Mouse (Mus musculus) subcutaneous adipose tissue, adult 2 months (tissue): ENCODE measurements around the gene Eci1. TPM values are rescaled to one million over a fixed set of nuclear protein-coding genes. Genes with fewer than 3 reads are reported as not detected.

Experiments used
- polyA plus RNA-seq: library from polyadenylated mRNA; depleted of rRNA; stranded (reverse); fragments of >200 nt; gene quantifications from 2 replicates; pipeline ENCODE4 v1.2.3, GENCODE M21; 2012; ENCODE audit warnings: low replicate concordance; rRNA removed

Eci1 gene
- 161 and 217 TPM in 2 replicates for polyA plus RNA-seq

DNA sequence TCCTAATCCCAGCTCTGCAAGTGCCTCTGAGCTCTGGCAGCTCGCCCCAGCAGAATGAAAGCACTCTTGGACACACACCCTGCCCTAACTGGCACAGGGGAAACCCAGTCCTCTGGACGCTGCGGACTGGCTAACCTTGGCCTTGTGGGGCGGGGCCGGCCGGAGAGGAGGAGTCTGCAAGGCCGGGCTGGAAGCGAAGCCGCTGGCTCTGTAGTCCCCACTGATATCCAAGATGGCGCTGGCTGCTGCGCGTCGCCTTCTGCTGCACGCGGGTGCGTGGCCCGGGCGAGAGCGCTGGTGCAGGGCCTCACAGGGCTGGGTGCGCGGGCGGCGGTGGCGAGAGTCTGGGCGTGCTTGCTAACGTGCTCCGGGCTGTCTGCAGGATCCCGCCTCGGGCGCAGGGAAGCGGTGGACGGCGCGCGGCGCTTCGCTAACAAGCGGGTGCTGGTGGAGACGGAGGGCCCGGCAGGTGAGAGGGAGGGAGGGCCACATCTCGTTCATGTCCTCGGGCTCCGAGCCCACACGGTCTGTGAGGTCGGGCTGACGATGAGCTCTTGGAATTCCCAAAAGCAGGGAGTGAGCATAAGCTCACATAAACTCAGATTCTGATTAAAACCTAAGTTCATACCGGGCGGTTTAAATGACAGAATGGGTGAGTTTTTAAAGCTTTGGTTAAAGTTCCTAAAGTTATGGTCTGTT lies at the start of gene Eci1:
Gene Eci1, plus strand, starts transcription at position 171 of the 699 bp plus-strand sequence.

DNA sequence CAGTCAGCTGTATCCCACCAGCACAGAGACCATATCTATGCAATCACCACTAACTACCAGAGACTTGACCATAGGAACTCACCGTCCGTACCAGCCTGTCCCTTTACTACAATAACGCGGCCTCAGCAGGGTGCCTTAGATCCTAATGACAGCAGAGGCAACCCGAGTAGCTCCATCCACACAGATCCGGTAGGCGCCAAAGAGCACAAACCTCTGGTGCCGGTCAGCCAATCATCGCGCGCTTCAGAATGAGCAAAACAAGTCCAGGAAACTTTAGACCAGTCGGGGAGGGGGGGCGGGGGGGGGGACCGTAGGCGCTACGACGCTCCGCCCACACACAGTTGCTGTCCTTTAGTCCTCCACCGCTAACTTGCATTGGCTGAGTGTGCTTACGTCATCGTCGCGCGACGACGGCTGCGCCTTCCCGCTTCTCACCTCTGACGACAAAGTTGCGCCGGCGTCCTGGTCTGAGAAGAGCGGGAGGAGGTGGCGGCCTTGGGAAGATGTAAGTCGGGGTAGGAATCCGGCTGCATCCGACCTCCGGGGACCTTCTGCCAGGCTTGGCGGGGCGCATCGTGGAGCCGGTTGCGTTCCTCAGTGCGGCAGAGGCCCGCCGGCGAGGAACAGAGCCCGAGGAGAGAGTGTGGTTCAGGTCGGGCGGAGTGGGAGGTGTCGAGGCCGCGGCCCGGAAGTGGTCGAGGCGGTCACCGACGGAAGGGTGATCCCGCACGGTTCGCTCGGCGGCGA lies 12.0 kb upstream of the Eci1 start, which contains the start of gene Rnps1:
Gene Rnps1, plus strand, starts transcription at position 336 of the 747 bp plus-strand sequence.

DNA sequence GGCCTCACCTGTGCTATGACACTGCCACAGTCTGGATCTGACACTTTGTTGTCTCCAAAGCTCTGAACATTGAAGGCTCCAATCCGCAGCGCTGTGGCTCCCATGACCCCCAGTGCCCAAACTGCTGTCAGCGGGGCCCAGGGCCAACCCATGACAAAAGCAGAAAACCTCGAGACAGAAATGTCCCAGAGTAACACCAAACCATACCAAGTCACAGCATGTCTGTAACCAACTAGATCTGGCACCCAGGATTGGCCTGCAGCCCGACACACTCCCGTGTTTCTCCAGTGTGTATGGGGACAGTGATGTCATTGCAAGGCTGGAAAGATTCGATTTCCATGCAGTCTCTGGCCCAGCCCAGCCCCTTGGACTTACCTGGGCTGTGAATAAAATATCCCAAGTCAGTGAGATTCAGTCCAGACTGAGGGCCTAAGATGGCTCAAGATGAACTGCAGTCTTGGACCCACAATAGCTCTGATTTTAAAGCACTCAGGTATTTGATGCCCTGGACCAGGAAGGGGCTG lies 16.3 kb downstream of the Eci1 start, which contains the start of gene Dnase1l2:
Gene Dnase1l2, minus strand, starts transcription at position 474 of the 524 bp plus-strand sequence.

DNA sequence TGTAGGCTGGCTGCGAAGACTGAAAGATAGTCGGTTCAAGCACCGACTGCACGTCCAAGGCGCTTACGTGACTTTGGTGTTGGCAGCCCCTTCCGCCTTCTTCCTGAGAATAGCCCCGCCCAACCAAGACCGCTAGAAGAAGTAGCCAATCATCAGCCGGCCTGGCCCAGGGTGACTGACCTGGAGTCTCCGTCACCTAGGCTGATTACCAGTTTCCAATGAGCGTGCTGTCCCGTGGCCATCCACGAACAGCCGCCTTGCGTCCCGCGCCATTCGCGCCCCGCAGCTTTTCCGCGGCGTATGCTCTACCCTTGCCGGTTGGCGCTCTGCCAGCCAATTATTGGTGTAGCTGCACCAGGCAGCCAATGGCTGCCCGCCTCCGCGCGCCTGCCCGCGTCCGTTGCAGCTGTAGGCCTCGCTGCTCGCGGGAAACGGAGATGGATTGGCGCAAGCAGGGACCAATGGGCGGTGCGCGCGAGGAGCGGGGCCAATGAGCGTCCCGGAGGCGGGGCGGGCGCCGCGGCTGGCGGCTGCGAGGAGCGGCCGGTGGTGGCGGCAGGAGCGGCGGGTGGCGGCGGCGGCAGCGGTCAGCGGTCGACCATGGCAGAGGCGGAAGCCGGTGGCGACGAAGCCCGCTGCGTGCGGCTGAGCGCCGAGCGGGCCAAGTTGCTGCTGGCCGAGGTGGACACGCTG lies 43.6 kb downstream of the Eci1 start, which contains the start of the genes E4f1 and Pgp:
Gene E4f1, minus strand, starts transcription at position 404 of the 693 bp plus-strand sequence.
Gene Pgp, plus strand, starts transcription at position 483 of the 693 bp plus-strand sequence.

DNA sequence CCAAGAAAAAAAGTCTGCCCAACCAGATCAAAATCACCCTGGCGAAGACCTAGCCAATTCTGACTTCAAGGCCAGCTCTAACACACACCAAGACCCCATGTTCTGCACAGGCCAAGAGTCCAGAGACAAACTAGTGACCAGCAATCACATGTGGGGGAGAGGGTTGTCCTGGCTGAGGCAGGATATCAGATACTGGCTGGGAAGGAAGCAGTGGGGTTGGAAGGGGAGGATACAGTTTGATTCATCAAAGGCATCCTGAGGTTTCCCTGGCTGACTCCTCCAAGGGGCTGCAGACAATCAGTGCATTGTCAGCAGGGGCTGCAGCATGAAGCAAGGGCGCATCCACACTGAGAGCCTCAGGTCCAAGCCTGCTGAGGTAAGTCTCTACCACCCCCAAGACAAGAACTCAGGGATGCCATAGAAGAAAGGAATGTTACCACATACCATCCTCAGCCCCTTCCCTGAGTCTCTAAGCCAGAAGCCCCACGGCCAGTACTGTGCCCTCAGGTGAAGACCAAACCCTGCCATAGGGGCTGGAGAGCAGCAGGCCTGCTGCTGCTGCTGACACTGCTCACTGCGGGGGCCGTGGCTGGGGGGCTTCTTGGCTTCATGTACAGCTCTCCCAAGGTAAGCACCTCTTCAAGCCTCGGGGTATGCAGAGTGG lies 47.3 kb downstream of the Eci1 start, which contains the start of gene Bricd5:
Gene Bricd5, plus strand, starts transcription at position 273 of the 664 bp plus-strand sequence.

DNA sequence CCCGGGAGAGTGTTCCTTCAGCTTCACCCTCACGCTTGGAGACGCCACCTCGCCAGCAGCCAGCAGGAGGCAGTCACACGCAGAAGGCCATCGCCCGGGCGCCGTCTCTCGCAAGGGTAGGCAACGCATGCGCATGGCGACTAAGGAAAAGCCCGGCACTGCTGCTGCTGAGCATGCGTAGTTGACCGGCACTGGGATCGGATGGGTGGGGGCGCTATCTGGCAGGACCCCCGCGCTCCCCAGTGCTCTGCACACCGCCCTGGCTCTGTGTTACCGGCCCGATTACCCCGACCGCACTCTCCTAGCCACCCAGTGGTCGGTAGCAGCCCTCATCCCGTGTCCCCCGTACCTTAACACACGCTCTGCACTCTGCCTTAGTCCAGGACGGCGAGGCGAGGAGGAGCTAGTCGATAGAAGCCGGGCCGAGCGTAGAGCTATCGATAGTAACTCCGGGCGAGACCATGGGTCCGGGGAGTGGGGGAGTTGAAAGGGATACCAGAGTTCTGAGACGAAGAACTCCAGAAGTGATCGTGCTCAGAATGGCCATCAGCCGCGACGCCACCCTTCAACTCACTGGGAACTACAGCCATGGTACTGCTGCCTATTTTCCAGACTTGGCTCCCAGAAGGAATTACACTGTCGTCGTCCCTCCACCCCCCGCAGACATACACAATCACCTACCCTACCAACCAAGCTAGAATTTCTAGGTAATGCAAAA lies 52.4 kb downstream of the Eci1 start, which contains the start of gene Mlst8:
Gene Mlst8, minus strand, starts transcription at position 416 of the 718 bp plus-strand sequence.

DNA sequence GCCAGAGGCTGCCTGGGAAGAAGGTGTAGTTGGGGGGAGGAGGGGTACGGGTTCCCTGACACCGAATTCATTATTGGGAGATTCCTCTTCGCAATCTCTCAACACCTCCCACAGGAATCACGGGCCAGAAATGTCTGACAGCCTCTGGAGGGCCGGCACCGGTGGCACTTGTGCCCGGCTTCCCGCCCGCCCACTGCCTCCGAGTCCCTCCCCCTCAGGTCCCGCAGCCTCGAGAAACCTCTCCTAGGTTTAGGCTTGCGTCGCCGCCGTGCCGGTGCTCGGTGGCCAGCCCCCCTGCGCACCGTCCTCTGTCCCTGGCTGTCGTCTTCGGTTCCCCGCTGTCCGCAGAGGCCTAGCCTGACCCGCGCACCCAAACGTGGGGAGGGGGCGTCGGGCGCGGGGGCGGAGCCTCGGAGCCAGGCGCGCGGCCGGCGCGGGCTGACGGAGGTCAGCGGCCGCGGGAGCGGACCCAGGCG lies 61.8 kb downstream of the Eci1 start, which contains the start of gene Caskin1:
Gene Caskin1, plus strand, starts transcription at position 416 of the 476 bp plus-strand sequence.

Other genes with a start within 250 kb of the Eci1 start
- gene Tbc1d24, start 221.1 kb upstream of the Eci1 start, polyA plus RNA-seq: 18.9 and 36.2 TPM in 2 replicates
- gene Ntn3, start 217.1 kb upstream of the Eci1 start, polyA plus RNA-seq: 7.1 and 13.6 TPM in 2 replicates
- 8.0 and 12.3 TPM in 2 replicates for gene Tedc2, start 205.8 kb upstream of the Eci1 start, polyA plus RNA-seq
- gene Ccnf, start 175.2 kb upstream of the Eci1 start, polyA plus RNA-seq: 1.4 and 8.8 TPM in 2 replicates
- gene Abca17, start 75.6 kb upstream of the Eci1 start, polyA plus RNA-seq: 0.05 TPM in 1 of 2 replicates, not detected in the other
- 39.5 and 58.9 TPM in 2 replicates for gene Abca3, start 74.7 kb upstream of the Eci1 start, polyA plus RNA-seq
- 66.9 and 162 TPM in 2 replicates for gene Rnps1, start 12.1 kb upstream of the Eci1 start, polyA plus RNA-seq
- gene Dnase1l2, start 16.5 kb downstream of the Eci1 start, polyA plus RNA-seq: 6.2 and 11.7 TPM in 2 replicates
- 74.7 and 92.1 TPM in 2 replicates for gene E4f1, start 43.7 kb downstream of the Eci1 start, polyA plus RNA-seq
- gene Pgp, start 43.8 kb downstream of the Eci1 start, polyA plus RNA-seq: 39.2 and 51.2 TPM in 2 replicates
- 0.13 and 0.39 TPM in 2 replicates for gene Bricd5, start 47.2 kb downstream of the Eci1 start, polyA plus RNA-seq
- gene Mlst8, start 52.4 kb downstream of the Eci1 start, polyA plus RNA-seq: 38.1 and 67.3 TPM in 2 replicates
- gene Caskin1, start 62.0 kb downstream of the Eci1 start, polyA plus RNA-seq: 0.37 and 3.5 TPM in 2 replicates
- 182 and 282 TPM in 2 replicates for gene Traf7, start 101.3 kb downstream of the Eci1 start, polyA plus RNA-seq
- 0.34 and 0.81 TPM in 2 replicates for gene Rab26, start 107.6 kb downstream of the Eci1 start, polyA plus RNA-seq
- gene Pkd1, start 123.2 kb downstream of the Eci1 start, polyA plus RNA-seq: 82.6 and 139 TPM in 2 replicates
- gene Tsc2, start 206.0 kb downstream of the Eci1 start, polyA plus RNA-seq: 180 and 186 TPM in 2 replicates
- 21.7 and 22.7 TPM in 2 replicates for gene Nthl1, start 206.0 kb downstream of the Eci1 start, polyA plus RNA-seq
- 159 and 182 TPM in 2 replicates for gene Slc9a3r2, start 223.7 kb downstream of the Eci1 start, polyA plus RNA-seq
- gene Npw, start 231.8 kb downstream of the Eci1 start, polyA plus RNA-seq: 0.75 and 0.93 TPM in 2 replicates
- 59.9 and 96.8 TPM in 2 replicates for gene Zfp598, start 243.0 kb downstream of the Eci1 start, polyA plus RNA-seq